Mouse (Mus musculus) cerebellum, adult 9-11 months (tissue): ENCODE measurements around the gene Fdxacb1.

Experiments used
- DNase-seq: peaks from one replicate; pipeline ENCODE4 v3.0.0; 2022

Gene Fdxacb1

GRCm38 (mm10) chr9:50750706-50751105 is 17.3 kb upstream of the Fdxacb1 start:
- no peak for DNase-seq

DNA sequence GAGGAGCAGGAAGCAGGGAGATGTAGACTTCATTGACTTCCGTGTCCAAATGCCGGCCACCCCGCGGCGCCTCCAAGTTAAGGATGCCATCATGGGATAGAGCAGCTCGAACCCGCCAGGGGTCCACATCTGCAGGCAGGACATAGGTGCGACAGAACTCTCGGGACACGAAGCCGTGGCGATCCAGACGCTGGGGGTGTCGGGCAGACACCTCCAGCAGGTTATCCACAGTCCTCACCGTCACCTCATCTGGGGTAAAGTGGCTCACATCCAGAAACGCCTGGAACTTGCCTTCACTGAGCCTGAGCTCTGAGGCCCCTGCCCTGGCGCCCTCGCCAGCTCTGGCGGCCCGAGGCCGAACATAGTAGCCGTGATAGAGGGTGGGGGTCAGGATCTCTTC is 16.7 kb upstream of the Fdxacb1 start, which contains the start of gene Cryab:
Cryab (plus strand) TSS at position 3 of the 400 bp plus-strand sequence.
- DNase-seq = no peak

GRCm38 (mm10) chr9:50752054-50752602 is 15.9 kb upstream of the Fdxacb1 start, which contains the start of gene Hspb2:
Gene Hspb2, minus strand, starts transcription at chr9:50752354.
- DNase-seq = peak; percentile 55

DNA sequence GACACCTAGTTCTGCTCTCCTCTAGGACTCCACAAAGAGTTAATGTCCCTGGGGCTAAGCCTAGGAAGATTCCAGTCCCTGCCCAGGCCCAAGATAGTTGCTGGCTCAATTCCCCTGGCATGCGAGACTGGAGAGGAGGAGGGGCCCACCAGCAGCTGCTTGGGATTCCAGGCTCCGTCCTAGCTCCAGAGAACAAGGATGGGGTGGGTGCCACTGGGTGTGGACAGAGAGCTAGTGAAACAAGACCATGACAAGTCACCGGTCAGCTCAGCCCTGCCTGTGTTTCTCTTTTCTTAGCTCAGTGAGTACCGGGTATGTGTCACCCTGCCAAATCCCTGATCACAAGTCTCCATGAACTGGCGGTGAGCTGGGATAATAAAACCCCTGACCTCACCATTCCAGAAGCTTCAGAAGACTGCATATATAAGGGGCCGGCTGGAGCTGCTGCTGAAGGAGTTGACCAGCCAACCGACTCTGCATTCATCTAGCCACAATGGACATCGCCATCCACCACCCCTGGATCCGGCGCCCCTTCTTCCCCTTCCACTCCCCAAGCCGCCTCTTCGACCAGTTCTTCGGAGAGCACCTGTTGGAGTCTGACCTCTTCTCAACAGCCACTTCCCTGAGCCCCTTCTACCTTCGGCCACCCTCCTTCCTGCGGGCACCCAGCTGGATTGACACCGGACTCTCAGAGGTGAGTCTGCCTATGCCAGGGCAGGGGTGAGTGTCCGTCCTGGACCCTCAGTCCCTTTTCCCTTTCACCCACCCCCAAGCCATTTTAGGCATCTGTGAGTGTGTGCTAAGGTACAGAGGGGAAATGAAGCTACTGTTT is 15.0 kb upstream of the Fdxacb1 start:
- peak; percentile 83 for DNase-seq

DNA sequence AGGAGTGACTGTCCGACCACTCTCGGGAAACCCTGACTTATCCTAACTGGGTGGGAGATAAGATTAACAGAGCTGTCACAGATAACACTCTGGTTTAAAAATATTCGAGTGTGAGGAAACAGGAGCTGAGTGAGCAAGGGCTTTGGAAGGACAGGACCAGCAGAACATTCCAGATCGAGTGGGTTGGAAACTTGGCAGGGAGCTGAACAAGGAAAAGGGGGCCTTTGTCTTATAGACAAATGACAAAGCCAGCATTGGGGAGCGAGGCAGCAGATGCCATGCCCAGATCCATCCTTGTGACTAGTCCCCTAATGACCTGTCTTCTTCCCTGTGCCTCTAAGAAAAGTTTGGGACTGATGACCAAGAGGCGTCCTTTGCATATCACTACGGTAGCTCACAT is 14.1 kb upstream of the Fdxacb1 start:
- DNase-seq = no peak

DNA sequence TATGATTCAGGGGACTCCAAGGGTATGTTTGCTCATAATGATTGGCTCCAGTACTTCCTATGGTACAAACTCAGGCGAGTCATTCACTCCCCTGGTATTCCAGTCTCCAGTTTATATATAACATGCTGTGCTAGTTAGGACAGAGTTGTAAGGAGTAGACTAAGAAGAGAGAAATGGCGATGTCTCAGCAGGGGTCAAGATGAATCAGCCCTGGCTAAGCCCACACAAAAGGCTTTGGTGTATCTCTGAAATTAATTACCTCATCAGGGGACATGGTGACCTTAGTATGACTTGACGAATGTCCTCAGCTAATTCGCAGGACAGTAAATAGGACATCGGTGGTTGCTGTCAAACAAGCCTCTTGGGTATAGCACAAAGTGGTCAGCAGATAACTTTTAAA is 11.3 kb upstream of the Fdxacb1 start:
- DNase-seq = no peak

DNA sequence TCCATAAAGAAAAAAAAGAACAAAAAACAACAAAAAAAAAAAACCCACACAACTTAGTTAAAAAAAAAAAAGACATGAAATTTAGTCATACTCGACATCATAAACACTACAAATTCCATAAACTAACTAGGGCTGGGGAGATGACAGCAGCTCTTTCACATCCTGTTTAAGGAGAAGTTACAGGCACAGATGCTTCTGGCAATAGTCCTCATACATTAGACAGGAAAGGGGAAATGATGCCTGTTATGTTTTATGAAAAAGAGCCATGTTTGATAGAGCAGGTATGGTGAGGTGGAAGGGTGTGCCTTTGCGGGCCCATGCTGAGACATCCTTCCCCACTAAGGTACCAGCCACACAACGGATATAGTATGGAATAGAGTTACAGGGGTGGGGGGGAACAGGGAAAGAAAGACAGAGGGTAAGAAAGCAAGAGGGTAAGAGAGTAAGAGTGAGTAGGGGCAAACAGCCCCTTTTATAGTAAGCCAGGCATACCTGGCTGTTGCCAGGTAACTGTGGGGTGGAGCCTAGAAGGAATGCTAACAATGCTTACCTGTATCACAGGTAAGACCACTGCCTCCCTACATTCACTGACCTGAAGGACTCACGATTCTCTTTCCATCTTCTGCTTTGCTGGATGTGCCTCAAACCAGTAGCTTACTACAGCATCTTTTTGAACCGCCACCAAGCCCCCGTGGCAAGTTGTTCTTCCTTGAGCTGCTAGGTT is 6.4 kb upstream of the Fdxacb1 start:
- no peak for DNase-seq

DNA sequence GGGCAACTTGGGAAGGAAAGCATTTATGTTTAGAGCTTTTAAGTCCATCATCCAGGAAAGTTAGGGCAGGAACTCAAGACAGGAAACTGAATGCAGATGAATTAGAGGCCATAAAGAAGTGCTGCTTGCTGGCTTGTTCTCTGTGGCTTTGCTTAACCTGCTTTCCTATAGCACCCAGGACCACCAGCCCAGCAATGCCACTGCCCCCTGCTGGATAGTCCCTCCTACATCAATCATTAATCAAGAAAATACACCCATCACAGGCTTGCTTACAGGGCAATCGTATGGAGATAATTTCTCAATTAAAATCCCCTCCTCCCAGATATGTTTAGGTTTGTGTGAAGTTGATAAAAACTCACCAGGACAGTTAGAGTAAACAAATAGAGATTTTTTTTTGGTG is 4.7 kb upstream of the Fdxacb1 start:
- DNase-seq = no peak

DNA sequence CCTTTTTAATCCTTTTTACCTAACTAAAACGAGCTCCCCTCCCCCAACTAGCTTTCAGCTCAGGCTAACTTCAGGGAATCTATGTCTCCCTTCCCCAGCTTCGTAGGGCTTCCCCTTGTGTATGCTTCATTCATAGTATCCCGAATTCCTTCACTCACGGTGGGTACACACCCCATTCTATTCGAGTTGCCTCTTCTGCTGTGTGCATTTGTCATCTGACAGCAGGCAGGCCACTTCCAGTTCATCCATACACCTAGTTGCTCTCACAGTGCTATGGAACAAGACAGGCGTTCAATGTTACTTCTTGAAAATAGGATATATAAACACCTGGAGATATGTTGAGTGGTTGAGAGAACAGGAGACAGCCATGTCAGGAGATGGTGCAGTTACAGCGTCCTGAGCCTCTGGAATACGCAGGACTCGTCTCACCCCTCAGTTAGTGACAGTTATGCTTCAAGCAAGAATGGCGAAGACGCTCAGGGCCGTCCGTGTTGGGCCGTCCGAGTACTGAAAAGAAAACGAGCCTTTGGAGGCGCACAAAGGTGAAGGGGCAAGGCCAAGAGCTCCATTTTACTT is 417 bp upstream of the Fdxacb1 start:
- DNase-seq = no peak

DNA sequence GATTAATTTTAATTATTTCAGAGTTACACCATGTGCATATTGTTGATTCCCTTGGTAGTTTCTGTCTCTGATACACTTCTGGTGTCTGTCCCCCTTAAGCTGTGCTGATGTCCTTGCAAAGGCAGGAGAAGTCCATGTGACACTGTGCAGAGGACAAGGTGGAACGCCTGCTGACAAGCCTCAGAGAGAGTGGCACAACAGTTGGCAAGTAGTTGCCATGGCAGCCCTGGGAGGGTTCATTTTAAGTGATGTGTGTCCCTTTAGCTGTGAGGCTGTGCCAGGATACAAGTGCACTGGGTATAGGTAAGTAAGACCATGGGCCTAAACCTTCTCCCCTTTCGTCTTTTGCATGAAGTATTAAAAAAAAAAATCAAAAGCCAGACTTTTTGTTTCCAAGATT is 2.0 kb downstream of the Fdxacb1 start:
- no peak for DNase-seq

GRCm38 (mm10) chr9:50774026-50774462 is 6.0 kb downstream of the Fdxacb1 start:
- DNase-seq = no peak

DNA sequence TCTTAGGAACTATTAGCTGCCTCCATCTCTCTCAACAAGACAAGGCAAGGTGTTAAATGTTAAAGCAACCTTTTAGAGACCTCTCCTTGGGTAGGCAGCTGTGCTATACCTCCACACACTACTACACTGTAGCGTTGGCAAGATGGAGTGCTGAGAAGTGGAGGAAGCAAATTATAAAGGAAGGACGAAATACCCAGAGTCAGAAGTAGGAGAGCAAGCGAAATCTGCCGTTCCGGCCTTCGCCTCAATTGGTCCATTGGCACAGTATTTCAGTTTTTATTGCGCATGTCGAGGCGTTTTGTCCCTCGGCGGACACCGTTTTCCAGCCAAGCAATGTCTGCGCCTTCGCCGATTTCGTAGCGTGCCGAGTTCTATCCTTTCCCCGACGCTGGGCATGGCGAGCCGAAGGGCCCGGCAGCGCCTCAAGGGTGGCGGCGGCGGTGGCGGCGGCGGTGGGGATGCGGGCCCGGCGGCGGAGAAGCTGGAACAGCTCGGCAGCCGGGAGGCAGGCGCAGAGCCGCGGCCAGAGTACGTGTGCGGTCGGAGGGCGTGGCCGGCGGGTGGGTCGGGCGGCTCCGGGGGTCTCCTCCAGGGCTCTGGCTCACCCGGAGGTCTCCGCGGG is 7.1 kb downstream of the Fdxacb1 start, which contains the start of the genes Alg9 and 1110032A03Rik:
Alg9 (plus strand) TSS at position 29 of the 622 bp plus-strand sequence.
1110032A03Rik (minus strand) TSS at position 530 of the 622 bp plus-strand sequence.
- peak; percentile 88 for DNase-seq

DNA sequence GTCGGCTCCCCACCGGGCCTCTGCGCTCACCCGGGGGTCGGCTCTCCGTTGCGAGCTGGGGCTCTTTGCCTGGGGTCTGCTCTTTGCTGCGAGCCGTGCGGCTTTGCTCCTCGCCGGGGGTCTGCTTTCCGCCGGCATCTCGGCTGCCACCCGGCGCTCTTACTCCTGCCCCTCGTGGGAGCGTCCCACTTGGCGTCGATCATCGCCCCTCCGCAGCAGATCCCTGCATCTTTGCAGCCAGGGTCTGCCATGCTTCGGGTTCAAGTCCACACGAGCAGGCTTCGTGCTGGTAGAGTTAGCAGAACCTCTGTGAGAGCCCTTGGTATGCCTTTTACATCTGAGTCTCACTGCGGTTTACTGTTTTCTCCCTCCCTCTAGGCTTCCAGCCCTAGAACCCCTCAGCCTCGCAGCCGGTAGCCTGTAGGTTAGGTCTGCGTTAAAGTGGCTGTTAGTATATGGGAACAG is 7.7 kb downstream of the Fdxacb1 start:
- no peak for DNase-seq

GRCm38 (mm10) chr9:50776162-50776760 is 8.2 kb downstream of the Fdxacb1 start:
- no peak for DNase-seq

DNA sequence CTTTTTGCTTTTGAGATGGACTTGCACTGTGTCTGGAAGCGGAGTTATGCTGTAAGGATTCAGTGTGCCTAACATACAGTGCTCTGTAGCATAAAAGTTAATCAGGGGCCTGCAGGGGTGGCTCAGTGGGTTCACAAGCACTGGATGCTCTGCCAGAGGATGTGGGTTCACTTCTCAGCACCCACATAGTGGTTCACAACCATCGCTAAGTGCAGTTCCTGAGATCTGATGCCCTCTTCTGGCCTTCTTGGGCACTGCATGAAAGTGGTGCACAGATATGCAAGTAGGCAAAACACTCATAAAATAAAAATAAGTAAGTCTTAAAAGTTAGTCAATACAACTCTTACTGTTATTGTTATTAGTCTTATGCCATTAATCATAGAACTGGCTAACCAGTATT is 14.1 kb downstream of the Fdxacb1 start:
- no peak for DNase-seq

- DNase-seq = no peak
These were observed 27.2 kb downstream of the Fdxacb1 start for GRCm38 (mm10) chr9:50795266-50795665.

DNA sequence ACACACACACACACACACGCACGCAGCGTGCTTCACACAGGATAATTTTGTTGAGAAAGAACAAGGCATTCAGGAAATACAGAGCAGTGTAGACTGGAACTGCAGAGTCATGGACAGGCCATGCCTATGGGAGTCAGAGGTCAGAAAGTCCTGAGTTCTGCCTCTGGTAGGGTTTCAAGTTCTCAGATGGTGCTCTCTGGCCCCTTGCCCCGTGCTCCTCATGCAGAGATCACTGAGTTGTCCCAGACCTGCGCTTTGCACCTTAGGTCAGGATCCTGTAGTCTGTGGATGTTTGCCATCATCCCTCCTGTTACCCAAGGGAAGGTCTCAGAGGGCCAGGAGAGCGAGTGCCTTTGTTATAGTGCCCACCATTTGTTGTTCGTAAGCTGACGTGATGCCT is 28.7 kb downstream of the Fdxacb1 start:
- no peak for DNase-seq

GRCm38 (mm10) chr9:50797641-50798040 is 29.6 kb downstream of the Fdxacb1 start:
- no peak for DNase-seq

DNA sequence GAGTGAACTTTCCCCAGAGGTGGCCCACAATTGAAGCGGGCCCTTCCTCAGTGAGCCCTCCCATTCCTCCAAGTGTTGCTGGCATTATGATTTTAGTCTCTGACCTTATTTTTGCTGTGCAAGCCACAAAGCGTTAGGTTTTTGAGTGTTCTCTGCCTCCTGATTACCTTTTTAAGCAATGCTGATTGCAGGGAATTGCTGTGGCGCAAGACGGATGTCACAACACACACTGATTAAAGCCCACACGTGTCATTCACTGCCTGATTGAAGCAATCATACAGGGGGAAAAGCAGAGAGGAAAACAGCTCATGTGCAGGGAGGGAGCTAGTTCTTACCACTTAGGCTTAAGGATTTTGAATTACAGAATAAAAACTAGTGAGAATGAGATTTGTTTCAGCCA is 30.3 kb downstream of the Fdxacb1 start:
- DNase-seq = no peak

- DNase-seq = no peak
These were observed 32.9 kb downstream of the Fdxacb1 start for GRCm38 (mm10) chr9:50800985-50801384.

DNA sequence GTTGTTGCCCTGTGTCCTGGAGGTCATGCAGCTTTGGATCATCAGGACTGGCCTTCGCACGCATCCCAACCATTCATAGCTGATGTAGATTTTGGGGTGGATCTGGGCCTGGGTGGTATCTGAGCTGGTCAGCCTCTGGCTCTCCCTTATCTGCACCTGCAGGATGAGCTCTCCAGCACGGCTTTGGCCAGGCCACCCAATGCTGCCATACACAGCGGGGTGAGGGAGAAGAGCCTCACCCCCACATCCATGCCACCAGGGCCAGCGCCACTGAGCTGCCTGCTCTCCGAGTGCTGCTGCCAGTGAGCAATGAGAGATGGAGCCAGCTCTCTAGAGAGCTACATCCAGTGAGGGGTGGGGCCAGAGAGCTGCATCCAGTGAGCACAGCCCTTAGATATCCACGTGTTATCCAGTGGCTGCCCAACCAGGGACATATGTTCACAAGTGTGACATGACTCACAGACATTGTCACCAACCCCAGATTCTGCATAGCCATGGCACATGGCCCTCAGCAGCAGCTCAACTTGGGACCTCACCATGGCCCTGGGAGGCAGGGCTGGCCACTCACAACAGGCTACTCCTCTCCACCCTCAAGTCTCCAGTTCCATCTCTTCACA is 35.1 kb downstream of the Fdxacb1 start:
- DNase-seq = no peak

DNA sequence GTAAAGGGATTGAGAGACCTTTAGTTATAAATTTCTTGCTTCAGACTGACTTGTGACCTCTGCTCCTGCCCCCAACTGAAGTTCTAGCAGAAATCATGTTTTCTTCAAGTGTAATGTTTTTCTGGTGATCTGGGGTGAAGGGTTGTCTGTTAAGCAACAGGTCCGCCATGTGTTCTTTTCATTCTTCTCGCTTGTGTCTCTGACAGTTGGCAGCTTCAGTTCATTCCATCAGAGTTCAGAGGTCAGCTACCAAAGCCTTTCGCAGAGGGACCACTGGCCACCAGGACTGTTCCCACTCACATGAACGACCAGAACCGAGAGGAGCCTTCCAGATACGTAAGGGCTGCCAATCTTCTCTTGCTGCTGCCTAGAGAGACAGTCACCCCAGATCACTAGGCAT is 40.4 kb downstream of the Fdxacb1 start:
- no peak for DNase-seq
